Mouse (Mus musculus) hindbrain, postnatal 0 days (tissue): ENCODE measurements at regions not wholly inside any gene's neighbourhood (a gene's known extent, or its start where the extent isn't known, plus 50 kb on each side); places are given as distances from the start of the nearest gene placed in this dataset.

Source experiments
- ATAC-seq: fragments of 200-750 bp; cut with Nextera tagmentation; 2 replicates; pipeline ENCODE4 v1.8.0; 2017; ENCODE audit warnings: mild to moderate bottlenecking, moderate TSS enrichment, moderate library complexity
- DNase-seq: peaks from one replicate; pipeline ENCODE4 v3.0.0-alpha.2; 2015; ENCODE audit warnings: low spot score
- H3K27ac ChIP-seq: fragments of 300-500 bp; sonication (generic); 2 replicates; pipeline ENCODE4 v1.5.1; 2014; ENCODE audit warnings: mild to moderate bottlenecking
- H3K27me3 ChIP-seq: fragments of 300-500 bp; sonication (generic); 2 replicates; pipeline ENCODE4 v1.6.1; 2014; ENCODE audit warnings: low read length, mixed read lengths; ENCODE audit not compliant: insufficient read depth
- H3K36me3 ChIP-seq: fragments of 300-500 bp; sonication (generic); 2 replicates; pipeline ENCODE4 v1.6.1; 2014; ENCODE audit warnings: low read length, mixed read lengths; ENCODE audit not compliant: insufficient read depth
- H3K4me1 ChIP-seq: fragments of 300-500 bp; sonication (generic); 2 replicates; pipeline ENCODE4 v1.6.1; 2014; ENCODE audit warnings: antibody characterized with exemption, low read length, mixed read lengths; ENCODE audit not compliant: insufficient read depth
- H3K4me2 ChIP-seq: fragments of 300-500 bp; sonication (generic); 2 replicates; pipeline ENCODE4 v1.6.1; 2014; ENCODE audit warnings: low read depth, mild to moderate bottlenecking, low read length, moderate library complexity, mixed read lengths
- H3K4me3 ChIP-seq: fragments of 300-500 bp; sonication (generic); 2 replicates; pipeline ENCODE4 v1.5.1; 2014; ENCODE audit warnings: low read length
- H3K9ac ChIP-seq: fragments of 300-500 bp; sonication (generic); replicated peaks from 2 replicates; pipeline ENCODE4 v1.6.1; 2014; ENCODE audit warnings: mild to moderate bottlenecking, low read length, moderate library complexity, mixed read lengths
- H3K9me3 ChIP-seq: fragments of 300-500 bp; sonication (generic); 2 replicates; pipeline ENCODE4 v1.6.1; 2016; ENCODE audit warnings: low read length, mixed read lengths
- CTCF ChIP-seq: IDR thresholded peaks from 2 replicates; pipeline ENCODE4 v1.5.1; 2016; ENCODE audit warnings: antibody characterized with exemption, control low read depth, low read depth
- WGBS: fragments of 180-500 bp; shearing (Covaris S2); extraction: QIAGEN DNeasy Blood & Tissue Kit; methylation state at CpG from one replicate; pipeline ENCODE4 v1.1.7; 2014; 5-methylcytosine and 5-hydroxymethylcytosine counted together

GRCm38 (mm10) chr8:89365430-89365829 lies 321.5 kb upstream of the Sall1 start:
- Histone ChIP-seq H3K9ac (no peak overlapping the region), H3K9me3 (no peaks in the 10 kb centered on the region), H3K27me3 (no peaks in the 10 kb centered on the region), H3K4me1 (no peaks in the 10 kb centered on the region), H3K4me2 (no peak overlapping the region), H3K36me3 (no peaks in the 10 kb centered on the region), H3K27ac (no peak overlapping the region), H3K4me3 (no peak overlapping the region)
- no peak for TF ChIP-seq CTCF
- 99% methylated on average over 3 of the region's 3 CpGs for WGBS
- ATAC-seq (no peak), DNase-seq (no peak)

- no peaks in the 10 kb centered on the region for H3K9me3 ChIP-seq
- DNase-seq (no peak), ATAC-seq (no peak)
- no peaks in the 10 kb centered on the region for H3K4me1 ChIP-seq
- WGBS = 72% methylated on average over 4 of the region's 4 CpGs
- H3K4me3 ChIP-seq = no peak overlapping the region
- no peaks in the 10 kb centered on the region for H3K36me3 ChIP-seq
- H3K4me2 ChIP-seq = no peak overlapping the region
- H3K9ac ChIP-seq = no peak overlapping the region
- no peaks in the 10 kb centered on the region for H3K27me3 ChIP-seq
- TF ChIP-seq CTCF = no peak
- H3K27ac ChIP-seq = no peak overlapping the region
Observed at GRCm38 (mm10) chr8:89358411-89358810, 314.4 kb upstream of the Sall1 start.

GRCm38 (mm10) chr8:89345547-89345946 lies 301.6 kb upstream of the Sall1 start:
- DNase-seq (no peak), ATAC-seq (no peak)
- no peaks in the 10 kb centered on the region for H3K4me1 ChIP-seq
- no peak overlapping the region for H3K4me3 ChIP-seq
- no peaks in the 10 kb centered on the region for H3K36me3 ChIP-seq
- no peak overlapping the region for H3K9ac ChIP-seq
- no peak overlapping the region for H3K27ac ChIP-seq
- H3K9me3 ChIP-seq = no peaks in the 10 kb centered on the region
- no peak overlapping the region for H3K4me2 ChIP-seq
- no peaks in the 10 kb centered on the region for H3K27me3 ChIP-seq
- no peak for TF ChIP-seq CTCF
- 79% methylated on average over 3 of the region's 3 CpGs for WGBS

- WGBS = 93% methylated on average over 5 of the region's 5 CpGs
Observed at GRCm38 (mm10) chr8:89341686-89342085, 297.7 kb upstream of the Sall1 start.

GRCm38 (mm10) chr8:89335416-89335815 lies 291.5 kb upstream of the Sall1 start:
- no peak overlapping the region for H3K4me3 ChIP-seq
- no peaks in the 10 kb centered on the region for H3K4me1 ChIP-seq
- no peaks in the 10 kb centered on the region for H3K36me3 ChIP-seq
- no peaks in the 10 kb centered on the region for H3K27me3 ChIP-seq
- no peak overlapping the region for H3K9ac ChIP-seq
- WGBS = 84% methylated on average over 2 of the region's 2 CpGs
- H3K9me3 ChIP-seq = no peaks in the 10 kb centered on the region
- no peak overlapping the region for H3K4me2 ChIP-seq
- H3K27ac ChIP-seq = no peak overlapping the region
- TF ChIP-seq CTCF = no peak
- DNase-seq = no peak
- no peak for ATAC-seq

More at GRCm38 (mm10) chr8:89341686-89342085, 297.7 kb upstream of the Sall1 start:
- Histone ChIP-seq H3K9me3 (no peaks in the 10 kb centered on the region), H3K27me3 (no peaks in the 10 kb centered on the region), H3K4me3 (no peak overlapping the region), H3K9ac (no peak overlapping the region), H3K36me3 (no peaks in the 10 kb centered on the region), H3K4me1 (no peaks in the 10 kb centered on the region), H3K27ac (no peak overlapping the region), H3K4me2 (no peak overlapping the region)
- ATAC-seq = no peak
- no peak for DNase-seq
- no peak for TF ChIP-seq CTCF

- H3K36me3 ChIP-seq = no peaks in the 10 kb centered on the region
- no peak overlapping the region for H3K9ac ChIP-seq
- TF ChIP-seq CTCF = no peak
- no peak overlapping the region for H3K4me3 ChIP-seq
- no peaks in the 10 kb centered on the region for H3K9me3 ChIP-seq
- no peak overlapping the region for H3K27ac ChIP-seq
- no peaks in the 10 kb centered on the region for H3K27me3 ChIP-seq
- ATAC-seq (no peak), DNase-seq (no peak)
- H3K4me1 ChIP-seq = no peaks in the 10 kb centered on the region
- 75% methylated on average over 2 of the region's 2 CpGs for WGBS
- no peak overlapping the region for H3K4me2 ChIP-seq
Observed at GRCm38 (mm10) chr8:89325751-89326351, 281.9 kb upstream of the Sall1 start.

- H3K27ac ChIP-seq = no peak overlapping the region
- no peaks in the 10 kb centered on the region for H3K27me3 ChIP-seq
- H3K4me2 ChIP-seq = no peak overlapping the region
- H3K9ac ChIP-seq = no peak overlapping the region
- no peak for TF ChIP-seq CTCF
- no peaks in the 10 kb centered on the region for H3K36me3 ChIP-seq
- no peak for ATAC-seq
- H3K9me3 ChIP-seq = no peaks in the 10 kb centered on the region
- no peak overlapping the region for H3K4me3 ChIP-seq
- 62% methylated on average over 5 of the region's 5 CpGs for WGBS
- DNase-seq = no peak
- no peaks in the 10 kb centered on the region for H3K4me1 ChIP-seq
Observed at GRCm38 (mm10) chr8:89325248-89325645, 281.3 kb upstream of the Sall1 start.
